Mouse (Mus musculus) bone marrow, adult 2 months (tissue): Measurements from ENCODE around the gene Sytl2. TPM values are rescaled to one million over a fixed set of nuclear protein-coding genes. Genes with fewer than 3 reads are reported as not detected.

ENCODE experiments used
- H3K27ac ChIP-seq: fragments of 200-500 bp; 2 replicates; pipeline ENCODE4 v1.5.1; 2012; ENCODE audit warnings: low read depth, mild to moderate bottlenecking, control low read depth, inconsistent platforms, low read length; ENCODE audit not compliant: control insufficient read depth, poor library complexity, insufficient read depth
- H3K4me1 ChIP-seq: fragments of 200-500 bp; 2 replicates; pipeline ENCODE4 v1.6.1; 2011; ENCODE audit warnings: low read length; ENCODE audit not compliant: control insufficient read depth, insufficient read depth
- H3K4me3 ChIP-seq: fragments of 200-500 bp; replicated peaks from 2 replicates; pipeline ENCODE3; 2011; ENCODE audit warnings: mild to moderate bottlenecking, low read depth, low read length, control low read depth; ENCODE audit not compliant: control insufficient read depth
- CTCF ChIP-seq: fragments of 200-500 bp; IDR thresholded peaks from 2 replicates; pipeline ENCODE4 v1.5.1; 2011; ENCODE audit warnings: low read length, control low read depth; ENCODE audit not compliant: control insufficient read depth, insufficient read depth
- POLR2A ChIP-seq: fragments of 200-500 bp; IDR thresholded peaks from 2 replicates; pipeline ENCODE4 v1.6.1; 2011; ENCODE audit warnings: low read depth, mild to moderate bottlenecking, control low read depth, low read length, borderline replicate concordance; ENCODE audit not compliant: control insufficient read depth
- WGBS: fragments of 180-500 bp; shearing (Covaris S2); methylation state at CpG from one replicate; pipeline ENCODE4 v1.1.7; 2018; 5-methylcytosine and 5-hydroxymethylcytosine counted together
- polyA plus RNA-seq: library from polyadenylated mRNA; stranded (reverse); fragments of >200 nt; gene quantifications from 2 replicates; pipeline ENCODE4 v1.2.4, GENCODE M21; 2011; ENCODE audit warnings: low replicate concordance; ENCODE audit not compliant: missing spikeins, insufficient read depth, insufficient read length

The Sytl2 gene
- polyA plus RNA-seq: 0.41 and 0.85 TPM in 2 replicates

DNA sequence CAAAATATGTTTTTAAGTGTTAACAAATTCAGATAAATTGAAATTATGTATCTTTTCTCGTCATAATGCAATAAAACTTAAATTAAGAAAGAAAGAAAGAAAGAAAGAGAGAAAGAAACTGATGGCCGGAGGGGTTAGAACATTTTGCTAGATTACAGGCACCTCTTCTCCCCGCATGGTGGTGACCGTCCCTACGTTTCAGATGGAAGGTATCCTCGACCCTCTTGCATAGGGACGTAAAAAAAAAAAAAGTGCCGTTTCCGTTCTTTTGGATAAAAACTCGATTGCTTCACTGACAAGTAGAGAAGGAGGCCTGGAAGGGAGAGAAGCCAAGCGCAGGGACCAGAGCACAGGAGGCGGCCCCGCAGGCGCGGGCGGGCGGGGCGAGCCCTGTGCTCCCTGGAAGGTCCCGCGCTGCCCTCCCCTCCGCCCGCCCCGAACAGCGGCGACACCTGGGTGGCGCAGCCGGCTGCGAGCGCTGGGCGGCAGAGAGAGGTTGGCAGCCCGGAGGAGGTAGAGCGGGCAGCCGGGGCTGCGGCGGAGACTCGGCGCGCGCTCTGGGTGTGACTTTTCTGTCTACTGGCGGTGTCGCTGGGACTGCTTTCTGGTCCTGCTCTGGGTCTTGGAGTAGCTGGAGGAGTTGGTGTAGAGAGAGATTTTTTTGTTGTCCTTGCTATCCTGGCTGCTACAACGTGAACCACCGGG lies at the start of gene Sytl2:
TSS of gene Sytl2 (plus strand) at position 311 of the 705 bp plus-strand sequence.
- 2% methylated on average over 43 of the region's 43 CpGs for WGBS
- H3K4me3 ChIP-seq: peak within 1 kb of the TSS; percentile 29

DNA sequence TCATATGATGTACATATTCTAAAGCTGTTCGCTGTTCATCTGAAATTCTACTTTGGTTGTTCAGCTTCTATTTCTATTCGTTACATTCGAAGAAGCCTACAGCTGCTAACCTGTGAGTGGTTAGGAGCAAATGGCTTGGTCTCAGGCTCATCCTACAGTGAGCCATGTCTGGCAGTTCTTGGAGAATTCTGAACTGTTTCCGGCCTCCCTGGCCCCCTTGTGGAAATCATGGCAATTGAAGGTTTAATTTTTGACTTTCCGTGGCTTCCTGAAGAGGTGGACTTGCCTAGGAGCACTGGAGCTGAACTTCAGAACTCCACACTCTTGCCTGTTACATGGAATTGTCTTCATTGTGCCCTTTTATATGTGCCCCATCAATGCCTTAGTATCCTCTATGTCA lies 49.1 kb upstream of the Sytl2 start:
- no peaks in the 10 kb centered on the region for H3K4me1 ChIP-seq
- no peak overlapping the region for H3K4me3 ChIP-seq
- WGBS: 73% methylated on average over 5 of the region's 5 CpGs
- H3K27ac ChIP-seq: no peak overlapping the region
- no peak for TF ChIP-seq POLR2A
- no peak for TF ChIP-seq CTCF

More for the DNA sequence above, at the start of gene Sytl2:
- Histone ChIP-seq H3K4me1 (no peaks in the 10 kb centered on the region), H3K27ac (peak within 1 kb of the TSS; percentile 20; the same call in 1 of the 2 replicates)
- no peak for TF ChIP-seq POLR2A
- no peak for TF ChIP-seq CTCF

DNA sequence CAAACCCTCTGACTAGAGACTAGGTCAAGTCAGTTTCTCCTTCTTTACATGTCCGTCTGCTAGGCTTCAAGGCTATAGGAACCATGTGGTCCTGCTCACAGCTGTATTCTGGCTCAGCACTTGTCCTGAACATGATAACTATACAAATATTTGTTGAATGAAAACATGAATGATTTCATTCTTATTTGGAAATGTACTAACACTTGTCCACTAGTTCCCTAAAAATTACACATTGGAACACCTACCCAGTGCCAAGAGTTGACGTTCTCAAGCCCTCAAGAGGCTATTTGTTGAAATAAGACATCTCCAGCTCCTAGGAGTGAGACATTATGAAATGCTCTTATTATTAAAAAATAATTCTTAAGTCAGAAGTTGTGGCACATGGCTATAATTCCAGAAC lies 43.4 kb upstream of the Sytl2 start:
- Histone ChIP-seq H3K4me3 (no peak overlapping the region), H3K4me1 (no peaks in the 10 kb centered on the region), H3K27ac (no peak overlapping the region)
- WGBS: 81% methylated on average over 2 of the region's 2 CpGs
- TF ChIP-seq POLR2A: no peak
- TF ChIP-seq CTCF: no peak

DNA sequence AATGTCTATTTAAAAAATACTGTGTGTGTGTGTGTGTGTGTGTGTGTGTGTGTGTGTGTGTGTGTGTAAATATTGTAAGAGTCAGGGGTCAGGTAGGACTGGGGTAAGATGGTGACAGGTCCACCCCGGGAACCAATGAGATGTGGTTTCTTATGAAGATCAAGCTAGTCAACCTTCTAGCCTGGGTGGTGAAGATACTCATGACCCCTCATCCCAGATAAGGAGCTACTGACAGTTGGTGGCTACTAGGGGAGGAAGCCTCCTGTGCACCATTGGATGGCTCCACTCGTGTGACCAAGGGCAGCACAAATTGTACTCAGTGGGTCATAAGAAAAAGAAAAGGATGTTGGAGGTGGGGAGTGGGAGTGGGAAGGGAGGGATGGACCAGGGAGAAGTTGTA lies 42.2 kb upstream of the Sytl2 start:
- no peak overlapping the region for H3K4me3 ChIP-seq
- H3K4me1 ChIP-seq: no peaks in the 10 kb centered on the region
- no peak overlapping the region for H3K27ac ChIP-seq
- 57% methylated on average over 2 of the region's 2 CpGs for WGBS
- TF ChIP-seq CTCF (no peak), POLR2A (no peak)

DNA sequence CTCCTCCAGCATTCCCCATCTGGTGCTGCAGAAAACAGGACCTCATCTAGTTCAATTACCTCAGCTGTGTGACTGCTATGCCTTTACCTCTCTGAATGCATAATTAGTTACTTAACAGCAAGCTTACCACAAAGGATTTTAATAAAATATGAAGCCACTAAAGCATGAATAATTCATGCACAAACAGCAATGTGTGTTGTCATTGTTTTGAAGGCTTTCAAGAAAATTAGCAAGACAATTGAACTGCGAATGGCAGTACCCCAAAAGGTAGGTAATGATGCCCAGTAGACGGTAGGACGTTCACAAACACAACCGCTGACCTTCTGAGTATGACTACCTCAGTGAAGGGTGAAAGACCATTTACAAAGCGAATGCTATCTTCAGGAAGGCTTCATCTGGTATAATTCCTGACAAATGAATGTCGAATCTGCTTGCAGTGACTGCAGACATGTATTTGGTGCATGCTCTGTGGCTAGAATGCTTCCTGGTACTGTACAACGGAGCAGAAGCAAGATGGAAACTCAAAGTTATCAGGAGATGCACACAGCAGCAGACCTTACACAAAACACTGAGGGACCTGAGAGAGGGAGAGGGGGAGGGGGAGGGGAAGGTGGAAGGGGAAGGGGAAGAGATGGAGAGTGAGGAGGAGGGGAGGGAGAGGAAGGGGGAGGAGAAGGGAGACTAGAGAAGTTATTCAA lies 40.0 kb upstream of the Sytl2 start:
- TF ChIP-seq POLR2A (no peak), CTCF (no peak)
- H3K27ac ChIP-seq: no peak overlapping the region
- no peak overlapping the region for H3K4me3 ChIP-seq
- H3K4me1 ChIP-seq: no peaks in the 10 kb centered on the region
- WGBS: 55% methylated on average over 7 of the region's 7 CpGs

DNA sequence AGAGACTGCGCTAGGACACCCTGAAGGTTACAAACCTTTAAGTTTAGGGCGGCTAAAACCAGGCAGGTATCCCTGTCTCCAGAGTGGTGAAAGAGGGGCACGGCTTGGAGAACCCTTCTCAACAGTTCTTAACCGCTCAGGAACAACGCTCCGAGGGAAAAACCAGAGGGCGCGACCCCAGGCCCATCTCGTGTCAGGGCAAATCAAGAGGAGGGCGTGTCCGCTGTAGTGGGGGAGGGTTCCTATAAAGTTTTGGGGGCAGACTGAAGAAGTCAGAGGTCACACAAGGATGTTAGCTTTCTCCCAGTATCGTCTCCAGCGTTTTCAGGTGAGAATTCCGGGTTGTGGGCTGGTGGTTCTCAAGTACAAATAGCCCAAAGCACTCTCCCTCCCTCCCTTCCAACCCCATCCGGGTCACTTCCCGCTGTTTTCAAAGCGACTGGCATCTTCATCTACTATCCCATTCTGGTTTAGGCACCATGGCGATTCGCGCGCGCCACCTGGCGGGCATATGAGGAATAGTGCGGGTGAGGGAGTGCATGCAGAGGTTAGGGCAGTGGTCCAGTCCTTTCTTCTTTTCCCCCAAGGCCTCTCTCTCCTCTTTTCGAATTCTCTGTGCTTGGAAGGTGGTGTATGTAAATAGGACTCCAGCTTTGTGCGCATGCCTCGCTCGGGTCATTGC lies 36.6 kb upstream of the Sytl2 start, which contains the start of gene Ccdc83:
TSS of gene Ccdc83 (minus strand) at position 489 of the 682 bp plus-strand sequence.
- TF ChIP-seq POLR2A: no peak
- TF ChIP-seq CTCF: peak; percentile 97
- no peak within 1 kb of the TSS for H3K4me3 ChIP-seq
- 11% methylated on average over 28 of the region's 28 CpGs for WGBS
- no peaks in the 10 kb centered on the region for H3K4me1 ChIP-seq
- no peak within 1 kb of the TSS for H3K27ac ChIP-seq

DNA sequence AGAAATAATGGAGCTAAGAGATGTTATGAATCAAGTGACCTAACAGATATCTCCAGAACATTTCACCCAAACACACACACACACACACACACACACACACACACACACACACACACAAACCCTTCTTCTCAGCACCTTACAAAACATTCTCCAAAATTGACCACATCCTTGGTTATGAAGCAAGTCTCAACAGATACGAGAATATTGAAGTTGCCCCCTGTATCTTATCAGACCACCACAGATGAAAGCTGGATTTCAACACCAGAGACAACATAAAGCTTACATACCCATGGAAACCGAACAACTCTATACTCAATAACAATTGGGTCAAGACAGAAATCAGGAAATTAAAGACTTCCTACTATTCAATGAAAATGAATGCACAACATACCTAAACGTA lies 31.9 kb upstream of the Sytl2 start:
- no peaks in the 10 kb centered on the region for H3K4me1 ChIP-seq
- no peak overlapping the region for H3K27ac ChIP-seq
- WGBS: 19% methylated on average over 3 of the region's 3 CpGs
- H3K4me3 ChIP-seq: no peak overlapping the region
- TF ChIP-seq CTCF: no peak
- no peak for TF ChIP-seq POLR2A

DNA sequence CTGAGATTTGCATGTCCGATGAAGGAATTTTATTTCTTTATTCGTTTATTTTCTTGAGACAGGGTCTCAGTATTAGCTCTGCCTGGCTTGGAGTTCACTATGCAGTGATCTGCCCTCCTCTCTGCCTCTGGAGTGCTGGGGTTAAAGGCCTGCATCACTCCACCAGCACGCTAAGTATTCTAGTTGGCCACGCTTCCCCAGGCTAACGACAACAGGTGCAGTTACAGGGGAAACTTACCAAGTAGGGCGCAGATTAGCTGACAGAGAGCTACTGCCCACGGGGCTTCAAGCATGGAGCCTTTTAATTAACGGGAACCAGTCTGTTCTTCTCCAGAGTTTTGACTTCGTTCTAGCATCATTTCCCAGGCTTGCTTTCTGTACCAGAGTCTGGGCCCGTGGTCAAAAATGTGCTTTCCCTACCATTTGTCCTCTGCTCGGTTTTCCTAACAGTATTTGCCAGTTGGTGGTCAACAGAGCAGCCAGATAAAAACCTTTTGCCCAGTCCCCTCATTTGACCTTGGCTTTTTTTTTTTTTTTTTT lies 27.4 kb upstream of the Sytl2 start:
- Histone ChIP-seq H3K4me3 (no peak overlapping the region), H3K4me1 (no peaks in the 10 kb centered on the region), H3K27ac (no peak overlapping the region)
- 64% methylated on average over 11 of the region's 11 CpGs for WGBS
- TF ChIP-seq CTCF (no peak), POLR2A (no peak)
